Mouse (Mus musculus) cerebellum, adult 2 months (tissue): ENCODE results near the gene Nrxn1.

Experiments
- CTCF ChIP-seq: fragments of 200-500 bp; IDR thresholded peaks from 2 replicates; pipeline ENCODE4 v1.5.1; 2011; ENCODE audit warnings: low read depth, mild to moderate bottlenecking, control low read depth, low read length, moderate library complexity, borderline replicate concordance; ENCODE audit not compliant: insufficient read depth
- POLR2A ChIP-seq: fragments of 200-500 bp; IDR thresholded peaks from 2 replicates; pipeline ENCODE4 v1.6.1; 2011; ENCODE audit warnings: low read length, control low read depth, borderline replicate concordance; ENCODE audit not compliant: insufficient read depth

DNA sequence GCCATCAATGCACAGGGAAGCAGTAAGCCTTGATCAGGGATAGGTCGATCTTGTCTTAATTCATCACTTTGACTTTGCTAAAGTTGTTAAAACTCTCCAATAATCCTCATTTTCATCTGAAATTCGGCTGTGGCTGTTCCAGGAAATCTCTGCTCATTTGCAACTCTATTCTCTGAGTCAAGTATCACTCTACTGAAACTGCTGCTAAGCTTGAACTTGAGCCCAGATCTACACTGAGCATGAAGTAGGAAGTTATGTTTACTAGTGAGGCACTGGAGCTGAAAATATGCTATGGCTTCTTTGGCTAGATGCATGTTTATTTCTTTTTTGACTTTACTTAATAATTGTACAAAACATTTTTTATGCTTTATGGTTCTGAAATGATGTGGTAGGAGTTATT, 708.0 kb downstream of the Nrxn1 start:
- TF ChIP-seq CTCF: no peak
- no peak for TF ChIP-seq POLR2A
